Mouse (Mus musculus): ENCODE measurements around the gene Foxa3.

DNA sequence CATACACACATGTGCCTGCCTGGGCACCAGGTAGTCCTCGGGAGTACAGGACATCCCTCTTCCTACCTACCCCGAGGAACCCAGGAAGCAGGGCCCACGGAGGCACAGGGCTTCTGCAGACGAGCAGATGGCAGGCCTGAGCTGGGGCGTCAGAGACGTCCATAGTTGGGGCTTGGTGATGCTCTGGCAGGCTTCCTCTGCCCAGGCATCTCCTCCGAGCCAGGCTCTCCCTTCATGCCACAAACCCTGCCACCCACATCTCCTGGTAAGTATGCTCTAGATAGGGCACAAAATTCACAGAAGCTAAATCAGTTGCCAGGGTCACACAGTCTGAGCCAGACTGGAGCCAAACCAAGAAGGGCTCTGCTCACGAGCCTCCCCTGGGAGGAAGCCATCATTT, 26.8 kb upstream of the Foxa3 start:
- no peak for TF ChIP-seq CTCF (IDR thresholded peaks at IDR 0.05; ENCODE audit: low read depth, low read length)
- no peak for TF ChIP-seq POLR2A (IDR thresholded peaks at IDR 0.05; ENCODE audit: borderline replicate concordance, low read depth, low read length)
